In the genomic region with DNA sequence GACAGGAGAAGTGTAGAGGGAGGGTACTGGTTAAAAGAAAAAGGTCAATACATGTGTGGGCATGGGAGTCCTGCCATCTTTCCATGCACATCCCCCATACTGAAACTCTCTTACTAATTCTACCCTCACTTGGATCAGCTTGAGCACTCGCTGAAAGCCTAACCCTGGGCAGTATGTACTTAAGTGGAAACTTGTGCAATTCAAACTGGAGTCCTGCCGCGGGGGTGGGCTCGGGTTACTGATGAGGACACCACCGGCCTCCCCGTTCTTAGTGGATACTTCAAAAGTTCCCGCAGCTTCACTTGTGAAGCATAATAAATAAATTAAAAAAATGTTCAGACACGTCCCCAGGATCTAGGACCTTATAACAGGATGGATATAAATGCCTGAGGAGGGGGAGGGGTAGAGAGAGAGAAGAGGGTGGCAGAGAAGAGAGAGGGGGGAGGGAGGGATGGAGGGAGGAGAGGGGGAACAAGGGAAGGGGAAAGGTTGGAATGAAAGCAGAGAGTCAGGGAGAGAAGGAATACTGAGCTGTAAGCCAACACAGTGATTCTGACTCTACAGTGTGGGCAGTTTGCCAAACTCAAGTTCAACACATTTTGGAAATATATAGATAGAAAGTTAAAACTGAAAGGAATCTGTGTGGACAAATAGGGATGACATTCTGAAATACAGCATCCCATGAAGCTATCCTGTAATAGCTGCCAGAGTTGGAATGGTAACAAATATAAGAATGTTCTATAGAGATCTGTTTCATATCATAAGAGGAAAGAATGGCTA, we compare ENCODE assay signal across 10 mouse cellular contexts.
DNase-seq lines count a peak whose midpoint lies in the region; ATAC-seq lines count a peak whose summit lies in the region.
"Had no signal": no experiment of that assay in that cellular context is flagged by ENCODE, and none has a peak within 500 bp of the region (broad histone marks: within the 10 kb centered on the region; RNA-seq: fewer than 3 reads in every experiment).

No protein-coding gene starts in this region.

- H3K27me3 ChIP-seq in neural tube, embryonic 11.5 days (ENCODE audit: control insufficient read depth, insufficient read depth, low read length): no peaks in the 10 kb centered on the region
- H3K27me3 ChIP-seq in limb, embryonic 15.5 days: no peaks in the 10 kb centered on the region
- H3K27me3 ChIP-seq: neural tube, embryonic 12.5 days had no signal

- 20% methylated on average over 8 of the region's 8 CpGs for WGBS in neural tube, embryonic 11.5 days
- WGBS in limb, embryonic 15.5 days: 13% methylated on average over 8 of the region's 8 CpGs

- H3K9me3 ChIP-seq in neural tube, embryonic 11.5 days (ENCODE audit: control insufficient read depth, low read length): no peaks in the 10 kb centered on the region
- H3K9me3 ChIP-seq in limb, embryonic 15.5 days: no peaks in the 10 kb centered on the region
- H3K9me3 ChIP-seq: neural tube, embryonic 12.5 days had no signal

- no peaks in the 10 kb centered on the region for H3K36me3 ChIP-seq in neural tube, embryonic 11.5 days (ENCODE audit: control insufficient read depth, insufficient read depth, low read length)
- no peaks in the 10 kb centered on the region for H3K36me3 ChIP-seq in limb, embryonic 15.5 days

- 0 out of 2 replicates have a peak, but pooled peaks cover 4% of the 10 kb centered on the region for H3K4me1 ChIP-seq in neural tube, embryonic 11.5 days (ENCODE audit: control insufficient read depth, insufficient read depth, low read length)
- peaks cover 13% of the 10 kb centered on the region for H3K4me1 ChIP-seq in limb, embryonic 15.5 days

- no peak overlapping the region for H3K4me2 ChIP-seq in neural tube, embryonic 11.5 days (ENCODE audit: low read depth)
- 0 out of 2 replicates have a peak overlapping the region, but pooled peaks have one; percentile 8 for H3K4me2 ChIP-seq in limb, embryonic 15.5 days
- H3K4me2 ChIP-seq: neural tube, embryonic 12.5 days had no signal

- H3K27ac ChIP-seq in neural tube, embryonic 11.5 days (ENCODE audit: low read depth, low read length): no peak overlapping the region
- no peak overlapping the region for H3K27ac ChIP-seq in limb, embryonic 15.5 days
- H3K27ac ChIP-seq: neural tube, embryonic 12.5 days had no signal

- H3K9ac ChIP-seq in neural tube, embryonic 11.5 days (ENCODE audit: low read length): no peak overlapping the region
- no peak overlapping the region for H3K9ac ChIP-seq in limb, embryonic 15.5 days
- H3K9ac ChIP-seq: neural tube, embryonic 12.5 days had no signal

- no peak for ATAC-seq in neural tube, embryonic 11.5 days (ENCODE audit: insufficient read depth, low FRiP score, low TSS enrichment)
- peak; percentile 44; the same call in 1 of the 2 replicates for ATAC-seq in limb, embryonic 15.5 days (ENCODE audit: insufficient number of reproducible peaks, low FRiP score, low TSS enrichment, low read depth)

- no peak overlapping the region for H3K4me3 ChIP-seq in neural tube, embryonic 11.5 days (ENCODE audit: low read depth, low read length)
- H3K4me3 ChIP-seq in limb, embryonic 15.5 days: no peak overlapping the region
- H3K4me3 ChIP-seq: neural tube, embryonic 12.5 days had no signal

- peak; percentile 30 for DNase-seq in adrenal gland, adult 2 months
- DNase-seq in adrenal gland, postnatal 25 days: no peak
- DNase-seq in neural tube, embryonic 11.5 days (ENCODE audit: low spot score): peak; percentile 32
- no peak for DNase-seq in neural tube, embryonic 10.5 days (ENCODE audit: extremely low spot score, low spot score)
- DNase-seq in skeletal muscle tissue, adult 2 months (ENCODE audit: low read depth, low spot score): peak; percentile 51
- no peak for DNase-seq in layer of hippocampus, postnatal 14 days (ENCODE audit: low spot score in 2 of 2)
- DNase-seq in left cerebral cortex, adult 9 months (ENCODE audit: low spot score in 2 of 2): no peak
- DNase-seq: thymus, postnatal 25 days had no signal

Comparison
In these comparisons a context has a peak if more than half of its experiments do, and no peak if none do; other contexts are left out.
1. DNase-seq: peak in adrenal gland, adult 2 months (single experiment), neural tube, embryonic 11.5 days (single experiment) and skeletal muscle tissue, adult 2 months (single experiment); none in adrenal gland, postnatal 25 days (single experiment), neural tube, embryonic 10.5 days (single experiment), layer of hippocampus, postnatal 14 days (0 of 2) and left cerebral cortex, adult 9 months (0 of 2).